Mouse (Mus musculus) heart, embryonic 15.5 days (tissue): ENCODE data around the gene Cdc34. TPM values are rescaled to one million over a fixed set of nuclear protein-coding genes. Genes with fewer than 3 reads are reported as not detected.
A peak's percentile ranks its signal among the peaks of the same experiment; 100 is the strongest.

Source experiments
- ATAC-seq: fragments of 200-750 bp; cut with Nextera tagmentation; replicated peaks from 2 replicates; pipeline ENCODE4 v1.8.0; 2017; ENCODE audit warnings: low read depth, moderate TSS enrichment; ENCODE audit not compliant: insufficient number of reproducible peaks, insufficient read depth, low FRiP score
- H3K27ac ChIP-seq: fragments of 300-500 bp; sonication (generic); 2 replicates; pipeline ENCODE4 v1.5.1; 2015; ENCODE audit warnings: mild to moderate bottlenecking, inconsistent platforms
- H3K27me3 ChIP-seq: fragments of 300-500 bp; sonication (generic); 2 replicates; pipeline ENCODE4 v1.6.1; 2015; ENCODE audit warnings: inconsistent platforms
- H3K36me3 ChIP-seq: fragments of 300-500 bp; sonication (generic); 2 replicates; pipeline ENCODE4 v1.6.1; 2015; ENCODE audit warnings: mild to moderate bottlenecking, inconsistent platforms
- H3K4me1 ChIP-seq: fragments of 300-500 bp; sonication (generic); replicated peaks from 2 replicates; pipeline ENCODE4 v1.6.1; 2015; ENCODE audit warnings: inconsistent platforms
- H3K4me2 ChIP-seq: fragments of 300-500 bp; sonication (generic); 2 replicates; pipeline ENCODE4 v1.6.1; 2015; ENCODE audit warnings: inconsistent platforms, mild to moderate bottlenecking, moderate library complexity
- H3K4me3 ChIP-seq: fragments of 300-500 bp; sonication (generic); 2 replicates; pipeline ENCODE4 v1.5.1; 2015; ENCODE audit warnings: mild to moderate bottlenecking, inconsistent platforms
- H3K9ac ChIP-seq: fragments of 300-500 bp; sonication (generic); 2 replicates; pipeline ENCODE4 v1.6.1; 2015; ENCODE audit warnings: mild to moderate bottlenecking, inconsistent platforms
- H3K9me3 ChIP-seq: fragments of 300-500 bp; sonication (generic); replicated peaks from 2 replicates; pipeline ENCODE4 v1.6.1; 2016; ENCODE audit warnings: inconsistent platforms
- WGBS: fragments of 180-500 bp; shearing (Covaris S2); methylation state at CpG from one replicate; pipeline ENCODE4 v1.1.7; 2015; ENCODE audit warnings: mixed read lengths; 5-methylcytosine and 5-hydroxymethylcytosine counted together
- polyA plus RNA-seq: library from polyadenylated mRNA; unstranded; fragments of >200 nt; fragmentation: Nextera tagmentation; extraction: Ambion mirVana; gene quantifications from 2 replicates; pipeline ENCODE4 v1.2.1, GENCODE M21; 2015

The Cdc34 gene
- polyA plus RNA-seq, 1 experiment from 2014 or later = 86.7 TPM

GRCm38 (mm10) chr10:79687513-79687912, 5.5 kb downstream of the Cdc34 start:
- 97% methylated on average over 6 of the region's 6 CpGs for WGBS
- no peaks in the 10 kb centered on the region for H3K27me3 ChIP-seq
- no peak overlapping the region for H3K4me3 ChIP-seq
- no peak overlapping the region for H3K4me2 ChIP-seq
- ATAC-seq = no peak
- H3K9ac ChIP-seq = no peak overlapping the region
- peaks cover 47% of the 10 kb centered on the region for H3K36me3 ChIP-seq
- no peaks in the 10 kb centered on the region for H3K9me3 ChIP-seq
- H3K27ac ChIP-seq = peak overlapping the region; percentile 69; the same call in 1 of the 2 replicates
- H3K4me1 ChIP-seq = peaks cover 39% of the 10 kb centered on the region

DNA sequence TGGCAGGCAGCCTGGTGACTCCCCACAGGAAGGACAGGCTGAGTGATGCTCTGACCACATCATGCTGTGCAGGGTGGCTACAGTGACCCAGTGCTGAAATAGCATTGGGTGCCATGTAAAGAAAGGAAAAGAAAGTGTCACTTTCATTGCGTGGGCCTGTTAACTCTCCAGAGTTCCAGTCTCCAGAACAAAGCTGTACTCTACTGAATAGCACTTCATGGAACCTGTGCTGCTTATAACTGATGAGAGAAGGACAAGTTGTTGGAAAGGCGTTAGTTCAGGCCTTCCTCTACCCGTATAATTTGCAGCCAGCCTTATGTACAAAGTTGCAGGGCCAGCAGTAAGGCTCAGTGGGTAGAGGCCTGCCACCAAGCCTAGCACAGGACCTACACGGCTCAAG, 6.7 kb downstream of the Cdc34 start, which contains the start of gene Gzmm:
Gene Gzmm (plus strand): TSS at position 301 of the 400 bp plus-strand sequence.
- Histone ChIP-seq H3K4me3 (no peak within 1 kb of the TSS), H3K9me3 (no peaks in the 10 kb centered on the region), H3K4me1 (peaks cover 31% of the 10 kb centered on the region), H3K4me2 (no peak within 1 kb of the TSS), H3K27ac (no peak within 1 kb of the TSS), H3K36me3 (peaks cover 47% of the 10 kb centered on the region), H3K27me3 (no peaks in the 10 kb centered on the region), H3K9ac (no peak within 1 kb of the TSS)
- no peak for ATAC-seq
- 79% methylated on average over 4 of the region's 4 CpGs for WGBS

GRCm38 (mm10) chr10:79689178-79689577, 7.2 kb downstream of the Cdc34 start:
- no peak for ATAC-seq
- H3K9ac ChIP-seq = no peak overlapping the region
- H3K4me3 ChIP-seq = no peak overlapping the region
- H3K4me1 ChIP-seq = peaks cover 31% of the 10 kb centered on the region
- peaks cover 47% of the 10 kb centered on the region for H3K36me3 ChIP-seq
- H3K9me3 ChIP-seq = no peaks in the 10 kb centered on the region
- no peak overlapping the region for H3K27ac ChIP-seq
- no peaks in the 10 kb centered on the region for H3K27me3 ChIP-seq
- WGBS = 81% methylated on average over 3 of the region's 3 CpGs
- no peak overlapping the region for H3K4me2 ChIP-seq

DNA sequence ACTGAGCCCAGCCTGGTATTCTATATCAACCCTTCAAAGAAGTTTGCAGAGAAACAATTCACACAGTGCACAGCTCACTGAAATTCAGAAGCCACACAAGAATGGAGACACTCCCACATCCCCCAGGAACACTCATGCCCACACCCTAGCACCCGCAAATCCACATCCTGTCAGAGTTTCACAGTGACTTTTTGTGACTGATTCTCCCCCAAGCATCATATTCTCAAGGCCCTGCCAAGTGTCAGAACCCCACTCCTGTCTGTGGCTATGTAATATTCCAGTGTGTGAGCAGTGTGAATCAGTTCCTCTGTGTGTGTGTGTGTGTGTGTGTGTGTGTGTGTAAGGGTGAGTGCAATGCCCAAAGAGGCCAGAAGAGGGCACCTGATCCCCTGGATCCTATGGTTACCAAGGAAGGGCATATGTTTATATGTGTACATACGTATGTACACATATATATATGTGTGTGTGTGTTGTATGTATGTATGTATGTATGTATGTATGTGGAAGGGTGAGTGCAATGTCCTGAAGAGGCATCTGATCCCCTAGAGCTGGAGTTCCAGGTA, 10.1 kb downstream of the Cdc34 start:
- peaks cover 34% of the 10 kb centered on the region for H3K4me1 ChIP-seq
- no peak overlapping the region for H3K9ac ChIP-seq
- no peaks in the 10 kb centered on the region for H3K9me3 ChIP-seq
- WGBS = 93% methylated on average over 2 of the region's 2 CpGs
- no peak overlapping the region for H3K4me2 ChIP-seq
- H3K4me3 ChIP-seq = no peak overlapping the region
- no peak overlapping the region for H3K27ac ChIP-seq
- H3K36me3 ChIP-seq = peaks cover 23% of the 10 kb centered on the region
- no peaks in the 10 kb centered on the region for H3K27me3 ChIP-seq
- no peak for ATAC-seq

DNA sequence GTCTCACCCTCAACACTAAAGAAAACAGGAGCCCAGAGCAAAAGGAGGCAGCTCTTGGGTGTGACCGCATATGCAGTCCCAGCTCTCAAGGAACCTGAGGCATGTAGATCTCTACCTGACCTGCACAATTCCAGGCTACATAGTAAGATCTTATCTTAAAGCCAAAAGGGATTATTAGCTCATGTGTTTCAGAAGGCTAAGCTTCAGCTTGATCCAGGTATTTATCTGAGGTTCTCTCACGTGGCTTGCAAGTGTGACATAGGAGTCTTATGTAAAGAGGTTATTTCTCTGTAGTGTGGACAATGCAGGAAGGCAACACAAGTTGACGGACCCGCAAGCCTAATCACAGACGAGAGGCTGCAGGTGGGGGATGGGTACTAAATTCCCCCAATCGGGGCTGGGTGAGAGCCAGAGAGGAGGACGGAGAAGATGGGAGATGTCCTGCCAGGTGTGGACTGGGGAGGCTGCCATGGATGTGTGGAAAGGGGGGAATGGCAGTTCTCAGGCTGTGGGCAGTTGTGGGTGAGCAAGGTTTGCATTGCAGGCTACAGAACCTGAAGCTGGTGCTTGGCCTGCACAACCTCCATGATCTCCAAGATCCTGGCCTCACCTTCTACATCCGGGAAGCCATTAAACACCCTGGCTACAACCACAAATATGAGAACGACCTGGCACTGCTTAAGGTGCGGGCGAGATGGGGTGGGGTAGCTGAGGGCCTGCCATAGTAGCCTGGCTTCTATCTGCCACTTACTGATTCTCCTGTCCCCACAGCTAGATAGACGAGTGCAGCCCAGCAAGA, 11.8 kb downstream of the Cdc34 start:
- WGBS = 66% methylated on average over 12 of the region's 12 CpGs
- Histone ChIP-seq H3K9me3 (no peaks in the 10 kb centered on the region), H3K9ac (no peak overlapping the region), H3K27me3 (no peaks in the 10 kb centered on the region), H3K36me3 (peaks cover 5% of the 10 kb centered on the region; the same call in 1 of the 2 replicates), H3K4me2 (no peak overlapping the region), H3K4me3 (no peak overlapping the region), H3K4me1 (peaks cover 35% of the 10 kb centered on the region), H3K27ac (peak overlapping the region; percentile 84; the same call in 1 of the 2 replicates)
- no peak for ATAC-seq

DNA sequence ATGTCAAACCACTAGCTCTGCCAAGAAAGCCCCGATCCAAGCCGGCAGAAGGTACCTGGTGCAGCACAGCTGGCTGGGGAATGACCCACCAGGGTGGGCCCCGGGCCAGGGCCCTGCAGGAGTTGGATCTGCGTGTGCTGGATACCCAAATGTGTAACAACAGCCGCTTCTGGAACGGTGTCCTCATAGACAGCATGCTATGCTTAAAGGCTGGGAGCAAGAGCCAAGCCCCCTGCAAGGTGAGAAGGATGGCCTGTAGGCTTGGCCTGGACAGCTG, 12.3 kb downstream of the Cdc34 start:
- WGBS = 62% methylated on average over 6 of the region's 6 CpGs
- Histone ChIP-seq H3K36me3 (peaks cover under 1% of the 10 kb centered on the region; the same call in 1 of the 2 replicates), H3K4me1 (peaks cover 35% of the 10 kb centered on the region), H3K27ac (peak overlapping the region; percentile 84), H3K9me3 (no peaks in the 10 kb centered on the region), H3K4me3 (no peak overlapping the region), H3K9ac (no peak overlapping the region), H3K27me3 (no peaks in the 10 kb centered on the region), H3K4me2 (no peak overlapping the region)
- ATAC-seq = no peak

GRCm38 (mm10) chr10:79695231-79696128, 13.5 kb downstream of the Cdc34 start:
- Histone ChIP-seq H3K4me1 (peaks cover 36% of the 10 kb centered on the region), H3K27ac (peak overlapping the region; percentile 84), H3K4me3 (no peak overlapping the region), H3K4me2 (peak overlapping the region; percentile 10; the same call in 1 of the 2 replicates), H3K27me3 (no peaks in the 10 kb centered on the region), H3K36me3 (no peaks in the 10 kb centered on the region), H3K9ac (peak overlapping the region; percentile 16; the same call in 1 of the 2 replicates), H3K9me3 (no peaks in the 10 kb centered on the region)
- WGBS = 52% methylated on average over 13 of the region's 13 CpGs
- peak; percentile 67 for ATAC-seq

- H3K9ac ChIP-seq = no peak overlapping the region
- no peaks in the 10 kb centered on the region for H3K36me3 ChIP-seq
- no peak overlapping the region for H3K4me3 ChIP-seq
- H3K9me3 ChIP-seq = no peaks in the 10 kb centered on the region
- H3K27me3 ChIP-seq = no peaks in the 10 kb centered on the region
- ATAC-seq = peak; percentile 51
- WGBS = 38% methylated on average over 9 of the region's 9 CpGs
- peak overlapping the region; percentile 84 for H3K27ac ChIP-seq
- H3K4me1 ChIP-seq = peaks cover 43% of the 10 kb centered on the region
- H3K4me2 ChIP-seq = peak overlapping the region; percentile 10; the same call in 1 of the 2 replicates
These were observed 14.2 kb downstream of the Cdc34 start for GRCm38 (mm10) chr10:79696129-79696651.

DNA sequence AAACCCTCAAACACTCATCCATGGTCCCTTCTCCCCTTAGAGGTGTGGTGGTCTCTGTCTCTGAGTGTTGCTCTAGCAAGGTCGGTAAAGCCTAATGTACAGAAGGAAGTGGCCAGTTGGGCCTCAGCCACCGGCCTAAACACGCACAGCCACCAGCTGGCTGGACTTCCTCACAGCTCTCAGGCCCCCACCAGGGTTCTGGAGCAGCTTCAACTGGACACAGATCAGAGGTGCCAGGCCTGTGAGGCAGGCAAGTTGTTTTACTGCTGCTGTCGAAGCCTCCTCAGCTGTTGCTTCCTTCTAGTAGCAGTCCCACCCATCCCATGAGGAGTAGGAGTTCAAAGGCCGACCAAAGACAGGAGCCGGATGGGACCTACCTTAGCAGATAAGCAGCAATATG, 15.9 kb downstream of the Cdc34 start:
- H3K4me1 ChIP-seq = peaks cover 52% of the 10 kb centered on the region
- H3K4me2 ChIP-seq = no peak overlapping the region
- H3K27ac ChIP-seq = no peak overlapping the region
- no peaks in the 10 kb centered on the region for H3K9me3 ChIP-seq
- H3K9ac ChIP-seq = no peak overlapping the region
- ATAC-seq = no peak
- H3K27me3 ChIP-seq = no peaks in the 10 kb centered on the region
- WGBS = 69% methylated on average over 6 of the region's 6 CpGs
- no peak overlapping the region for H3K4me3 ChIP-seq
- H3K36me3 ChIP-seq = no peaks in the 10 kb centered on the region

GRCm38 (mm10) chr10:79698459-79698858, 16.5 kb downstream of the Cdc34 start:
- no peak overlapping the region for H3K9ac ChIP-seq
- peaks cover 52% of the 10 kb centered on the region for H3K4me1 ChIP-seq
- no peak for ATAC-seq
- no peak overlapping the region for H3K27ac ChIP-seq
- H3K27me3 ChIP-seq = no peaks in the 10 kb centered on the region
- H3K4me2 ChIP-seq = no peak overlapping the region
- H3K9me3 ChIP-seq = no peaks in the 10 kb centered on the region
- 86% methylated on average over 6 of the region's 6 CpGs for WGBS
- H3K36me3 ChIP-seq = no peaks in the 10 kb centered on the region
- H3K4me3 ChIP-seq = no peak overlapping the region

DNA sequence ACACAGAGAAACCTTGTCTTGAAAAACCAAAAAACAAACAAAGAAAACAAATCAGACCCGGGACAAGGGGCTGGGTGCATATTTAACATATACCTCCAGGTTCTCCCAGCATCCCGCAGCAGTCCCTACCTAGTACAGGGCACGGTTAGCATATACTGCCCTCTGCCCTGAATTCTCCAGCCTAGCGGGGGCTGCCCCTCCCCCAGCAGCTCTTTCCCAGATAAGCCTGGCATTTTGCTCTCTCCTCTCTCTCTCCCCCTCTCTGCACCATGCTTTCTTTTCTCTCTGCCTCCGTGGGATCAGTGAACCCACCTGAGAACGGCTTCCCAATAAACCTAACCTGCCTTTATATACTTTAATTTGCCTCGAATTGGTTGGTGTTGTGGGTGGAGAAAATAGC, 18.7 kb downstream of the Cdc34 start:
- no peak overlapping the region for H3K9ac ChIP-seq
- no peaks in the 10 kb centered on the region for H3K36me3 ChIP-seq
- no peaks in the 10 kb centered on the region for H3K9me3 ChIP-seq
- peak overlapping the region; percentile 34 for H3K4me2 ChIP-seq
- H3K27me3 ChIP-seq = no peaks in the 10 kb centered on the region
- ATAC-seq = no peak
- no peak overlapping the region for H3K4me3 ChIP-seq
- WGBS = 27% methylated on average over 7 of the region's 7 CpGs
- peaks cover 41% of the 10 kb centered on the region for H3K4me1 ChIP-seq
- H3K27ac ChIP-seq = peak overlapping the region; percentile 86
